Mouse (Mus musculus) large intestine, adult 2 months (tissue): ENCODE results near the gene Rundc3a. TPM values are rescaled to one million over a fixed set of nuclear protein-coding genes. Genes with fewer than 3 reads are reported as not detected.
A peak's percentile ranks its signal among the peaks of the same experiment; 100 is the strongest.

Experiments
- DNase-seq: peaks from one replicate; pipeline ENCODE4 v3.0.0-alpha.2; 2012; ENCODE audit warnings: low read depth, low spot score
- WGBS: fragments of 180-500 bp; shearing (Covaris S2); methylation state at CpG from one replicate; pipeline ENCODE4 v1.1.7; 2018; 5-methylcytosine and 5-hydroxymethylcytosine counted together
- polyA plus RNA-seq: library from polyadenylated mRNA; depleted of rRNA; stranded (reverse); fragments of >200 nt; gene quantifications from 2 replicates; pipeline ENCODE4 v1.2.3, GENCODE M21; 2012

Rundc3a gene
- polyA plus RNA-seq, 1 experiment = 4.6 TPM

GRCm38 (mm10) chr11:102430121-102431017, 37.2 kb downstream of the Rundc3a start, which contains the start of gene Grn:
Gene Grn, plus strand, starts transcription at chr11:102430315.
- under 1% methylated on average over 29 of the region's 29 CpGs for WGBS
- DNase-seq = peak; percentile 97

GRCm38 (mm10) chr11:102431018-102431645, 37.9 kb downstream of the Rundc3a start:
- WGBS = under 1% methylated on average over 7 of the region's 7 CpGs
- peak; percentile 62 for DNase-seq

GRCm38 (mm10) chr11:102431728-102432114, 38.5 kb downstream of the Rundc3a start:
- no peak for DNase-seq
- WGBS = 57% methylated on average over 3 of the region's 3 CpGs

- 59% methylated on average over 16 of the region's 16 CpGs for WGBS
- no peak for DNase-seq
Observed at GRCm38 (mm10) chr11:102432115-102432843, 39.1 kb downstream of the Rundc3a start.

GRCm38 (mm10) chr11:102432896-102433295, 39.7 kb downstream of the Rundc3a start:
- 81% methylated on average over 6 of the region's 6 CpGs for WGBS
- no peak for DNase-seq

GRCm38 (mm10) chr11:102433866-102434265, 40.7 kb downstream of the Rundc3a start:
- WGBS = 93% methylated on average over 7 of the region's 7 CpGs
- no peak for DNase-seq

GRCm38 (mm10) chr11:102434406-102434805, 41.2 kb downstream of the Rundc3a start:
- 13% methylated on average over 7 of the region's 7 CpGs for WGBS
- DNase-seq = peak; percentile 81

GRCm38 (mm10) chr11:102434816-102435705, 41.9 kb downstream of the Rundc3a start:
- DNase-seq = no peak
- WGBS = 89% methylated on average over 11 of the region's 11 CpGs

- no peak for DNase-seq
- WGBS = 87% methylated on average over 18 of the region's 18 CpGs
Observed at GRCm38 (mm10) chr11:102435754-102436470, 42.7 kb downstream of the Rundc3a start.

GRCm38 (mm10) chr11:102436471-102436790, 43.2 kb downstream of the Rundc3a start:
- WGBS = 47% methylated on average over 10 of the region's 10 CpGs
- DNase-seq = no peak

GRCm38 (mm10) chr11:102437120-102438061, 44.2 kb downstream of the Rundc3a start:
- WGBS = 13% methylated on average over 87 of the region's 87 CpGs
- DNase-seq = no peak

GRCm38 (mm10) chr11:102438212-102439092, 45.2 kb downstream of the Rundc3a start:
- WGBS = 17% methylated on average over 77 of the region's 77 CpGs
- DNase-seq = no peak

GRCm38 (mm10) chr11:102439093-102440082, 46.2 kb downstream of the Rundc3a start:
- no peak for DNase-seq
- 84% methylated on average over 14 of the region's 14 CpGs for WGBS

- 87% methylated on average over 8 of the region's 8 CpGs for WGBS
- DNase-seq = no peak
Observed at GRCm38 (mm10) chr11:102440255-102440654, 47.1 kb downstream of the Rundc3a start.

GRCm38 (mm10) chr11:102441434-102441833, 48.2 kb downstream of the Rundc3a start:
- no peak for DNase-seq
- WGBS = 82% methylated on average over 3 of the region's 3 CpGs

- WGBS = 87% methylated on average over 6 of the region's 6 CpGs
- DNase-seq = no peak
Observed at GRCm38 (mm10) chr11:102442089-102442488, 48.9 kb downstream of the Rundc3a start.
